Mouse (Mus musculus) spleen, embryonic (tissue): ENCODE data around the gene Mfsd6l.

Source experiments
- CTCF ChIA-PET: fragments of 350-600 bp; sonication (Branson Sonifier 250); formaldehyde crosslinking; loops from one replicate; lab custom pipeline; 2022; lab: Charles Lee

Gene Mfsd6l

DNA sequence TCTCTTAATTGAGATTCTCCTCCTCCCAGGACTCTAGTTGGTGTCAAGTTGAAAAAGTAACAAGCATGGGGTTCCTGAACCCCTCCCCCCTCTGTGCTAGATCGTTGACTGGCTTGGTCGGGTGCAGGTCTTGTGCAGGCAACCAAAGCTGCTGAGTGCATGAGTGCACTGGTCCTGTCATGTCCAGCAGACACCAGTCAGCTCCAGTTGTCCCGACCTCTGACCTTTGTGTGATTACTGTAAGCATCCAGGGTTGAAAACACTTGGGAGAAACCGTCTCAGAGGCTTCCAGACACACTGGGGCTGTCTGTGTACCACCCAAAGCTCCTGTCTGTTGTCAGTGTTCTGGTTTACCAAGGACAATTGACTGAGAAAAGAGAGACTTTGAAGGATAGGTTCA, 5.6 kb upstream of the Mfsd6l start:
- CTCF ChIA-PET: interaction anchor here (2.1 kb wide), 1 partner anchor 66 kb away, joined by 13 read pairs; no protein-coding TSS in a partner anchor

DNA sequence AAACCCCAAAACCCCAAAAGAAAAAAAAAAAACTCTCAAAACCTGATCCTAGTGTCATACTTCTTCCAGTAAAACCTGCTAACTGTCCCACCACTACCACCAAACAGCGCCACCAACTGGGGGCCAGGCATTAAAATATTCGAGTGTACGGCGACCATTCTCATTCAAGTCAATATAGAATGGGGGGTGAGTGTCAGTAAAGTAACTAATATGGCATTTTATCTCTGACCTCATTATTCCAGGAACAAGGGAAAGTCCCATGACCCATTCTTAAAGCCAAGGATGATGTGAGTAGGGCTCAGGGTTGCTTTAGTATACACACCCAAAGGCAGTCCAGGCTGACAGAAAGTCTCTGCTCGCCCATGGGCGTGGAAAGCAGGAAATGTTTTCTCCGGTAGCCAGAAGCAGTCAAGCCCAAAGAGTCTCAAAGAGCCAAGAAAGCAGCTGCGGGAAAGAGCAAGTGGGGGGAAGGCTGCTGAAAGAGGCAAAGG, 2.0 kb upstream of the Mfsd6l start:
- CTCF ChIA-PET: interaction anchor here (0.5 kb wide), 1 partner anchor 610 kb away, joined by 3 read pairs; no protein-coding TSS in a partner anchor

GRCm38 (mm10) chr11:68559546-68559945, 3.6 kb downstream of the Mfsd6l start:
- CTCF ChIA-PET: interaction anchor here (1.0 kb wide), 1 partner anchor 74 kb away, joined by 5 read pairs; no protein-coding TSS in a partner anchor

DNA sequence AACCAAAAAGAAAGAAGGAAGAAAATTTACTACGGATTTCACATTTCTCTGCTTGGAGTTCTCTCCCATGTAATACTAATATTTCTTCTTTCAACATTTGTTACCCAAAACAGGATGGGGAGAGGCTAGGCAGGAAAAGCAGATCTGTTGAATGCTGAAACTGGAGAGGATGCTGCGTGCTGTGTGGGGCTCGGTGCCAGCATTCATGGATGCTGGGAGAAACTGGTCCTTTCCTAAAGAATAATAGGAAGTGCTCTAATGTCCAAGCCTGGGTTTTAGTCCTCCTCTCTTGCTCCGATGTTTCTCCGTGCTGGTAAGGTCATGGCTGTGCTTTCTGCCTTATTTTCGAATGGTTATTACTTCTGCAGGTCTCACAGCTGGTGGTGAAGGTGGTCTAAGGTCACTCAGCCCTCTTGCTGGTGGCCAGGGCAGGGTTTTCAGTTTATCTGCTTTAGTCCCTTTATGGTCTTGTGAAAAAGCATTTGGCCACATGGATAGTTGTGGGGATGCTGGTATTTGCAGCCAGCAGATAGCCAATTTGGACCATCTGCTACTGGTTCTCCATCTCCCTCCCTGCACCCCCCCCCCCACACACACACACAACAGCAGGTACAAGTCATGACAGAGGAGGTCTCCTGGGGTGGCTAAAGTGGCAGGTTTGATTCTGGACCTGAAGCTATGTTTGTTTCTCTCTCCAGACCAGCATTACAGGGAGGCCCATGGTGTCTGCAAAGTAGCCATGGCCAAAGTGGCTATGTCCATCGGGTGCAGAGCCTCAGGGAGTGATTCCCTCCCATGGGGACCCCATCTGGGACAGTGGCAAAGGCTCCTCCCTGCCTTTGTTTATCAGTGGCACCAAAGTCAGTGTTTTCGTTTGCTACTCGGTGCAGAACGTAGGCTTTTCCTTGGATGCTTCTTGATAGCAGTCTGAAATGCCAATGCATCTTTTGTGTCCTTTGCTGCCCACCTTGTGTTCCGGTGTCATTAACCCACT, 6.3 kb downstream of the Mfsd6l start:
- CTCF ChIA-PET: interaction anchor here (0.6 kb wide), 1 partner anchor 38 kb away, joined by 11 read pairs; no protein-coding TSS in a partner anchor

DNA sequence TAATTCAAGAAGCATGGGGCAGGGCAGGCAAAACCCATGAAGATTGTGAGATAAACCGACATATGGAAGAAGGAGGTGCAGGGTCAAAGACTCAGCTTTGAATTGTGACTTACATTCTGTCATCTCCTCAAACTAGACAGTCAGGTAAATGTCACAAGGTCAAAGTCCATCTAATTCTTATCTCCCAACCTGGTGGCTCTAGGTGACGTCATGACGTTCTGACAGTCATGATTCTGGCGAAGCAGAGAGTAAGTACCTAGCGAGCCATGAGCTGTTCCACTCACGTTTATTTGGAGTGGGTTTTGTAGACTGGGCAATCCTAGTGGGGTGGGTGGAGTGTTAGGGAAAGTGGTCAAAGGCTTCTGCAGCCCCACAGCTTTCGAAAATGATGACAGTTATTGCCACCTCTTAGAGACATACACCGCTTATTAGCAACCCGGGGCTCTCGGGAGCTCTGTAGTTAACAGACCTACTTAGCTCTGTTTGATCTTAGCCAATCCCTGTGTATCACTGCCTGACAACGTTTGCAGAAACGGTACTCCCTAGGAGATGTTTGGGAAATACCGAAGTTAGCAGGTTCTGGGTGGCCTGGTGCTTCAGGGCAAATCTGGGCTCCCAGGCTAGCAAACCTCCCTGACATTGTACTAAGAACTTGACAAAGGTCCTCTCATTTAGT, 8.5 kb downstream of the Mfsd6l start:
- CTCF ChIA-PET: no interaction called here

GRCm38 (mm10) chr11:68565032-68565429, 9.0 kb downstream of the Mfsd6l start:
- CTCF ChIA-PET: no interaction called here

GRCm38 (mm10) chr11:68566447-68567059, 10.6 kb downstream of the Mfsd6l start:
- CTCF ChIA-PET: interaction anchor here (1.1 kb wide), 1 partner anchor 30 kb away, joined by 3 read pairs; no protein-coding TSS in a partner anchor

GRCm38 (mm10) chr11:68570861-68571260, 14.9 kb downstream of the Mfsd6l start:
- CTCF ChIA-PET: interaction anchor here (0.7 kb wide), 1 partner anchor 75 kb away, joined by 5 read pairs; no protein-coding TSS in a partner anchor

- CTCF ChIA-PET: no interaction called here
Measured at GRCm38 (mm10) chr11:68577076-68577475, 21.1 kb downstream of the Mfsd6l start.

GRCm38 (mm10) chr11:68579462-68579881, 23.5 kb downstream of the Mfsd6l start:
- CTCF ChIA-PET: interaction anchor here (0.6 kb wide), 1 partner anchor 10 kb away, joined by 3 read pairs; no protein-coding TSS in a partner anchor

DNA sequence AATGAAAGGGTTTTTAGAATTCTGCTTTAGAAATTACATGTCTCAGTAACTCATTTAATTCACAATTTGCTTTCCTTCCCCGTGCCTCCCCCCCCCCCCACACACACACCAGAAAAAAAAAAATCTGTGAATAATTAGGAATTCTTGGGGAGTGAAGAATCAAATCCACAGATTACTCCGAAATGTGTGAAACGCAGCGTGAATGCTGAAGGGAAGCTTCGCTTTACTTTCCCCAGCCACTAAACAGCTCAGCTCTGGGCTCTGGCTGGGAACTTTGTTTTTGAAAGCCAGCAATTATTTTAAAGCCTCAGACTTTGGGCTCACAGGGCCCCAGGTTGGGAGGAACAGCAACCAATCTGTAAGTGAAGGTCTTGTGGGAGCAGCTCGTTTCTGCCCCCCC, 24.6 kb downstream of the Mfsd6l start:
- CTCF ChIA-PET: interaction anchor here (0.6 kb wide), 2 partner anchors 44 to 167 kb away, joined by 5 to 15 read pairs; no protein-coding TSS in a partner anchor

- CTCF ChIA-PET: no interaction called here
Measured at GRCm38 (mm10) chr11:68583225-68583624, 27.2 kb downstream of the Mfsd6l start.

- CTCF ChIA-PET: no interaction called here
Measured at GRCm38 (mm10) chr11:68583906-68584480, 28.0 kb downstream of the Mfsd6l start.

GRCm38 (mm10) chr11:68585890-68586289, 29.9 kb downstream of the Mfsd6l start:
- CTCF ChIA-PET: no interaction called here

DNA sequence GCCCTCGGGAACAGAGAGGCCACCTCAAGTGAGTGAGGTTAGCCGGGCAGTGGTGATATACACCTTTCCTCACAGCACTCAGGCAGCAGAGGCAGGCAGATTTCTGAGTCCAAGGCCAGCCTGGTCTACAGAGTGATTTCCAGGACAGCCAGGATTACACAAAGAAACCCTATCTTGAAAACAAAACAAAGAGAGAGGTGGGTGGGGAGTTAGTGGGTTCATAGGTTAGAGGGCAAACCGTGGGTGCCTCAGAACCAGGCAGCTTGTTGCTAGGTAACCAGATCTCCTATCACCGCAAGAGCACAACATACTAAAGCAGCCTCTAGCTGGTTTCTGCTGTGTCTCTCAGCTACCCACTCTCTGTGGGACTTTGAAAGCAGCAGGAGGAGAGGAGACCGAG, 30.7 kb downstream of the Mfsd6l start, which contains the start of gene Ccdc42:
Gene Ccdc42 (plus strand): TSS at position 301 of the 400 bp plus-strand sequence.
- CTCF ChIA-PET: no interaction called here

DNA sequence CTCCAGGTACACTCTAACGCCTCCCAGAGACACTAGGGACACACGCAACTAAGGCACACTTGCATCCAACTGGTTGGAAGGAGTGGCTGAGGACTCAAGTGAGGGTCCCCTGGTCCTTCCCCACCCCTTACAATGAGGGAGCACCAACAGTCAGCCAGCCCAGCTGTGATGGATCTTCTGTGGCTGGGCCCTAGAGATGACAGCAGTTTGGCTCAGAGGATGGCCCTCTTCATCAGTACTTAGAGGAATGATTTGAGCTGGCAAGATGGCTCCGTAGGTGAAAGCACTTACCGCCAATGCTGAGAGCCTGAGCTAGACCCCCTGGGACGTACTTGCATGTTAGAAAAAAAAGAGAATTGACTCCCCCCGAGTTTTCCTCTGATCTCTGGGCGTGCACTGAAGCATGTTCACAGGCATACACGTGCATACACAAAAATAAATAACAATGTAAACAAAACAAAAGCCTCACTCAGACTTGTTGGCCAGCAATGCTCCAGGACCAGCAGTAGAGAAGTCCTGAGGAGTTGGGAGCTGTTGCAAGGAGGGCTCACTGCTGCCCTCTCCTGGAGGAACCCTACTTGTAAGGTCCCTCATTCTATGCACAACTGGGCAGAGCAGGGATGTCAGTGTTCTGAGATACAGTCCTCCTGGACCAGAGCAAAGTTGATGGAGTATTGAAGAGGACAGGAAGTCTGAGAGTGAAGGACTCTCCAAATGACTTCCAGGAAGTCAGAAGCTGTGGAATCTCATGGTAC, 33.2 kb downstream of the Mfsd6l start:
- CTCF ChIA-PET: interaction anchor here (0.7 kb wide), 1 partner anchor 104 kb away, joined by 3 read pairs; no protein-coding TSS in a partner anchor

DNA sequence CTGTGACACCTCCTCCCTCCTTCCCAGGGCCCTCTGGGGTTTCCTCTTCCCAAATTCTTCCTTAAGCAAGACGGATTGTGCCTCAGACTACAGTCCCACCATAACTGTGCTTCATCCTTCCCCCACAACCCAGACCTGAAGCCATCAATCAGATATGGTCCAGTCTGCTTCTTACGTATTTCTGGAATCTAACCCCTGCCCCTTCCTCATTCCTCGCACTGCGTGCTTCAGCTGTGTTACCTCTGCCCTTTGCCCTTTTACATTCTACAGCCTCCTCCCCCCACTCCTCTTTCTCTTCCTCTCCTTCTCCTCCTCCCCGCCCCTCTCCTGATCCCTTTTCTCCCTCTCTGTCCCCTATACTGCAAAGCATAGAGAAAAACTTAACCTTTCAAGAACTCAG, 35.7 kb downstream of the Mfsd6l start:
- CTCF ChIA-PET: no interaction called here

- CTCF ChIA-PET: no interaction called here
Measured at GRCm38 (mm10) chr11:68593247-68593646, 37.3 kb downstream of the Mfsd6l start.

GRCm38 (mm10) chr11:68597912-68598311, 41.9 kb downstream of the Mfsd6l start:
- CTCF ChIA-PET: no interaction called here

DNA sequence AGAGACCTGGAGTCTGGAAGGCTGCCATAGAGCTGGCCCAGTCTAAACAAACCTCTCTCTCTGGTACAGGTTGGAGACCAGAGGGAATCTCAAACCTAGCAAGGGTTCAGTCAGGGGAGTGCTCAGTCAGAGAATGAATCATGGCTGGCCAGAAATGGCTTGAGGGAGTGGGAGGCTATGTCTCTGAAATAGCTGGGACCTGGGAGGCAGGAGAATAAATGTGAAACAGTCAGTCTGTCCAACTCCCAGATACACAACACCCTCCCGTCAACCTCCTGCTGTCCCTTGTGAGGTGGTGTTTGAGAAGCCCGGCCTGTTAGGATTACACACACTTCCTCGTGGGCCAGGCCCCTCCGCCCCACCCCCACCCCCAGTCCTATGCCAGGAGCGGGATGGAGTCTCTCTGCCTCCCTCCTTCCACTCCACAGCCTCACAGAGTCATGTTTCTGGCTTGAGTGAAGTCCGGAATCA, 44.6 kb downstream of the Mfsd6l start:
- CTCF ChIA-PET: no interaction called here
